Mouse (Mus musculus): ENCODE measurements at regions not wholly inside any gene's neighbourhood (a gene's known extent, or its start where the extent isn't known, plus 50 kb on each side); places are given as distances from the start of the nearest gene placed in this dataset.

- DNase-seq (ENCODE audit: low read depth): peak; percentile 41
These were observed 61.0 kb downstream of the Ccng2 start for GRCm38 (mm10) chr5:93328059-93328458.

GRCm38 (mm10) chr5:93330851-93331250, 63.8 kb downstream of the Ccng2 start:
- DNase-seq (ENCODE audit: low read depth): no peak

- DNase-seq (ENCODE audit: low read depth): no peak
These were observed 86.0 kb downstream of the Ccng2 start for GRCm38 (mm10) chr5:93353101-93353500.

All from c-Kit-positive CD71-negative TER-119-negative erythroid progenitor cells, embryonic 14.5 days (primary cell).